Mouse (Mus musculus) ES-E14 (cell line): ENCODE results near the gene Bard1.

Source experiments
- CHD2 ChIP-seq: IDR thresholded peaks from 2 replicates; pipeline ENCODE4 v1.6.1; 2014; ENCODE audit warnings: mild to moderate bottlenecking, low read depth, low read length, inconsistent platforms
- HCFC1 ChIP-seq: IDR thresholded peaks from 2 replicates; pipeline ENCODE4 v1.6.1; 2012; ENCODE audit warnings: low read length, inconsistent platforms, borderline replicate concordance; ENCODE audit not compliant: insufficient read depth
- MAFK ChIP-seq: IDR thresholded peaks from 2 replicates; pipeline ENCODE4 v1.6.1; 2014; ENCODE audit warnings: mild to moderate bottlenecking, low read depth, low read length, inconsistent platforms; ENCODE audit not compliant: insufficient read depth
- ZC3H11A ChIP-seq: IDR thresholded peaks from 2 replicates; pipeline ENCODE4 v1.6.1; 2012; ENCODE audit warnings: low read depth, mild to moderate bottlenecking, inconsistent platforms, low read length, borderline replicate concordance
- ZNF384 ChIP-seq: IDR thresholded peaks from 2 replicates; pipeline ENCODE4 v1.6.1; 2012; ENCODE audit warnings: low read depth, low read length, inconsistent platforms

DNA sequence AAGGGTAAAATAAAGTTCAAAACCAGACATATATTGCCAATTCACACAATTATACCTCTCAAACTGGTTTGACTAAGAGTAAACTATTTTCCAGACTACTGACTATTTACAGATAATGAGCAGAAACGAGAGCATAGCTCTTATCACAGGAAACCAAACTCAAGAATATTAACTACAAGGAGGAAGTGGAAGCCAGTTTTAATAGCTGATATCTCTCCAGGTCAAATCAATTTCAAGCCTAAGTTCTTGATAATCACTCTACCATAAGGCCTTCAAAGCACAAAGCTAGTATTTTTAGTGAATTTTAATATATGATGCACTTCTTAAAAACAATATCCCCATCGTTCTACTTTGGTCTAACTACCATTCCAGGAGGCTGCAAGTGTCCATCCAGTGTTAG is 57.8 kb downstream of the Bard1 start:
- no peak for TF ChIP-seq CHD2
- TF ChIP-seq ZNF384 = no peak
- no peak for TF ChIP-seq ZC3H11A
- TF ChIP-seq HCFC1 = no peak
- no peak for TF ChIP-seq MAFK
